Mouse (Mus musculus): ENCODE measurements around the gene Rpp25.

The Rpp25 gene

DNA sequence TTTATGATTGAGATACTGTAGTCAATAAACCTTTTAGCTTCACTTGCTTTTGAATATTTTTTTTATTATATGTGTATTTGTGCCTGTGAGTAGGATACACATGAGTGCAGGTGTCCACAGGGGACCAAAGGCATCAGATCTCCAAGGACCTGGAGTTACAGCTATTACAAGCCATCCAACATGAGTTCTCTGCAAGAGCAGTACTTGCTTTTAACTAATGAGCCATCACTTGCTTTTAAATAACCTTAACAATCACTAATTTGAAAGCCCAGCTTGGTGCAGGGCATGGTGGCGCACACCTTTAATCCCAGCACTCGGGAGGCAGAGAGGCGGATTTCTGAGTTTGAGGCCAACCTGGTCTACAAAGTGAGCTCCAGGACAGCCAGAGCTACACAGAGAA is 50.9 kb downstream of the Rpp25 start:
- DNase-seq (ENCODE audit: low read depth, low spot score) = no peak

All from brain, embryonic 18.5 days (tissue).